Mouse (Mus musculus) ES-Bruce4 (cell line): ENCODE measurements at regions not wholly inside any gene's neighbourhood (a gene's known extent, or its start where the extent isn't known, plus 50 kb on each side); places are given as distances from the start of the nearest gene placed in this dataset.

Source experiments
- H3K27ac ChIP-seq: 2 replicates; pipeline ENCODE4 v1.5.1; 2012; ENCODE audit warnings: low read length, inconsistent platforms; ENCODE audit not compliant: insufficient read depth
- H3K27me3 ChIP-seq: 2 replicates; pipeline ENCODE4 v1.6.1; 2012; ENCODE audit warnings: mild to moderate bottlenecking, low read length, inconsistent platforms; ENCODE audit not compliant: control insufficient read depth, poor library complexity, insufficient read depth, severe bottlenecking
- H3K36me3 ChIP-seq: 2 replicates; pipeline ENCODE4 v1.6.1; 2012; ENCODE audit warnings: inconsistent platforms, mild to moderate bottlenecking, low read length, moderate library complexity; ENCODE audit not compliant: control insufficient read depth, poor library complexity, insufficient read depth, severe bottlenecking
- H3K4me1 ChIP-seq: one replicate; pipeline ENCODE4 v1.8.1; 2011; ENCODE audit warnings: low read length; ENCODE audit not compliant: control insufficient read depth, insufficient read depth
- H3K4me3 ChIP-seq: 2 replicates; pipeline ENCODE4 v1.5.1; 2011; ENCODE audit warnings: low read depth, mild to moderate bottlenecking, low read length
- H3K9ac ChIP-seq: 2 replicates; pipeline ENCODE4 v1.6.1; 2012; ENCODE audit warnings: low read depth, mild to moderate bottlenecking, inconsistent platforms; ENCODE audit not compliant: poor library complexity, severe bottlenecking
- H3K9me3 ChIP-seq: replicated peaks from 2 replicates; pipeline ENCODE4 v1.6.1; 2012; ENCODE audit warnings: mild to moderate bottlenecking, low read length, inconsistent platforms; ENCODE audit not compliant: control insufficient read depth, poor library complexity, insufficient read depth, severe bottlenecking
- CTCF ChIP-seq: IDR thresholded peaks from one replicate; pipeline ENCODE4 v1.8.1; 2011; ENCODE audit warnings: low read depth, low read length
- EP300 ChIP-seq: IDR thresholded peaks from 2 replicates; pipeline ENCODE4 v1.6.1; 2011; ENCODE audit warnings: low read depth, low read length; ENCODE audit not compliant: insufficient read depth
- POLR2A ChIP-seq: IDR thresholded peaks from one replicate; pipeline ENCODE4 v1.8.1; 2011; ENCODE audit warnings: low read length; ENCODE audit not compliant: insufficient read depth

DNA sequence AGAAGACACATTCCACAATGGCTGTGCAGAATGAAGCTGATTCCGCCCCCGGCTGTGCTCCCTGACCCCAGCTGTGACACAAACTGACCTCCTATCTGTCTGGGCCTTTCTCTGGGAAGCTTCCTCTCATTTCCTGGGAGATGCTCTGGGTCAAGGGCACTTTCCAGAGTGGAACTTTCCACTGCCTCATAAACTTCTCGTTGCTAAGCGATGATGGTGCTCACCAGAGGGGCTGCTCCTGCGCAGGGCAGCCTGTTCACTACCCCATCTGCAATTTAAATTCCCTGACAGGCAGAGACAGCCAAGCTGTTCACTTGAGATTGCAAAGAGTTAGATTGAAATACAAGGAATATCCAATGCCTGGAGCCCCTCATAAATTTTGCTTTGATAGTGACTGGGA, 116.7 kb upstream of the 1700012A03Rik start:
- TF ChIP-seq POLR2A, result no peak
- TF ChIP-seq EP300, result no peak
- TF ChIP-seq CTCF, result no peak
- Histone ChIP-seq H3K27me3 (no peaks in the 10 kb centered on the region), H3K4me1 (no peaks in the 10 kb centered on the region), H3K4me3 (no peak overlapping the region), H3K36me3 (no peaks in the 10 kb centered on the region), H3K9me3 (no peaks in the 10 kb centered on the region), H3K9ac (no peak overlapping the region), H3K27ac (no peak overlapping the region)

DNA sequence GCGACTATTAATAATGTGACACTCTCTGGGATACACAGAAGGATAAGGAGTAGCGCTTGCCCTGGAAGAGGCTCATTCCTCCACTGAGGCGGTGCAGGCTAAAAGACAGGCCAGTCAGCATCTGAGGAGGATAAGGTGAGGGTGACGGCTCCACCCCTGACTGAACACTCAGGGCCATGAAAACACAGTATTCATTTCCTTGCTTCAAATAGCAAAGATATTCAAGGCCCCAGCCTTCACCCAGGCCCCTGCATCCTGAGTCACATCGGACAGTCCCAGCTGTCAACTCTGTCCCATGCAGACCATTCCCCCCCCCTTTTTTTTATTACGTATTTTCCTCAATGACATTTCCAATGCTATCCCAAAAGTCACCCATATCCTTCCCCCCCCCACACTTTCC, 118.9 kb upstream of the 1700012A03Rik start:
- TF ChIP-seq POLR2A, result no peak
- no peak for TF ChIP-seq EP300
- TF ChIP-seq CTCF, result no peak
- no peaks in the 10 kb centered on the region for H3K36me3 ChIP-seq
- no peak overlapping the region for H3K9ac ChIP-seq
- no peak overlapping the region for H3K27ac ChIP-seq
- no peaks in the 10 kb centered on the region for H3K4me1 ChIP-seq
- no peaks in the 10 kb centered on the region for H3K9me3 ChIP-seq
- H3K4me3 ChIP-seq, result no peak overlapping the region
- no peaks in the 10 kb centered on the region for H3K27me3 ChIP-seq

DNA sequence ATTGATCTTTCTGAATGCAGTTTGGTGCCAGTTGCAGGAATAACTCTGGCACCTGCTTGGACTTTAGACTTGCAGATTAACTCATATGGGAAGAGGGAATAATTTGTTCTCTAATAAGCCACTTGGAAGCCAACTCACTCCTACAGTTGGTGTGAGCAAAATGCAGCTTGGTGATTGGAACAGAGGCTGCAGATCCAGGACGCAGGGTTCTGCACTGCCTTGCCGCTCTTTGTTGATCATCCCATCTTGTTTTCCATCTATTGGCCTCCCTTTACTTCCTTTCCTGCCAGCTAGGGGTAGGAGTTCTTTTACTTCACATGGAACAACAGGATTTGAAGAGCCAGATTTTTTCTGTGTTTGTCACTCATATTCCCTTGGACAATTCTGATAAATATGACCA, 120.9 kb upstream of the 1700012A03Rik start:
- no peak overlapping the region for H3K27ac ChIP-seq
- no peak overlapping the region for H3K9ac ChIP-seq
- no peak overlapping the region for H3K4me3 ChIP-seq
- TF ChIP-seq EP300 (no peak), POLR2A (no peak), CTCF (no peak)
- no peaks in the 10 kb centered on the region for H3K27me3 ChIP-seq
- H3K36me3 ChIP-seq, result no peaks in the 10 kb centered on the region
- no peaks in the 10 kb centered on the region for H3K9me3 ChIP-seq
- no peaks in the 10 kb centered on the region for H3K4me1 ChIP-seq

DNA sequence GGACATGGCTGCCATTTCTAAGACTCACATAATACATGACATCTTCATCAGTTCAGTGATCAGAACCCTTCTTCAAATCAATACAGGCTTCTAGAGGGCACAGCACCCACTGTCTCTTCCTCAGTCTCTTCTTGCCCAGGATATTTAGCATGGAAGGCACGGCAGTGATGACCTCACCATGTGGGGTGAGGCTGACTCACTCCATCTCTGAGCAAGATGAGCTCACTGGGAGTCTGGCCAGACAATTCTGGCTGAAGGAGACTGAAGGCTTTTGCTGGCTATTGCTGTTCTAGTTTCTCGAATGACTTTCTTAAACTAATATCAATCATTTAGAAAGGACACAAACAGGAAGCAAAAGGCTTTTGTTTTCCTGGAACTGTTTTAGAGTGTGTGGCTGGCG, 122.9 kb upstream of the 1700012A03Rik start:
- no peaks in the 10 kb centered on the region for H3K9me3 ChIP-seq
- H3K36me3 ChIP-seq, result no peaks in the 10 kb centered on the region

DNA sequence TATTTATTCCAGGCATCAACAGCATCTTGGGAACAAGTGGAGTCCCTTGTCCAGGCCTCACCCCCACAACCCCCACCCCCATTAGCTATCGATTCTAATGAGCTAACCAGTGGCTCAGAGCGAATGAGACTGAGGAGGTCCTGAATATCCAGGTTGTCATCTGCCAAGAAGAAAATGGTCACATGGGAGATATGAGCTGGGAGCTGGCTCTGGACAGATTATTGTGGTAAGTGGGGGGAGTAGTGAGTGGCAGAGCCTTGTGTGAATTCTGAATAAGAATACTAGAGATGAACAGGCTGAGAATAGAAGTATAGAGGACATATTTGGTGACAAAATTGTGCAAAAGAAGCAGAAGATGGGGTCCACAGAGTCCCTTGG, 125.4 kb upstream of the 1700012A03Rik start:
- H3K36me3 ChIP-seq, result no peaks in the 10 kb centered on the region
- H3K4me3 ChIP-seq, result no peak overlapping the region
- TF ChIP-seq POLR2A, result no peak
- TF ChIP-seq CTCF, result no peak
- no peak for TF ChIP-seq EP300
- H3K27ac ChIP-seq, result no peak overlapping the region
- H3K27me3 ChIP-seq, result no peaks in the 10 kb centered on the region
- no peak overlapping the region for H3K9ac ChIP-seq
- H3K4me1 ChIP-seq, result no peaks in the 10 kb centered on the region
- H3K9me3 ChIP-seq, result no peaks in the 10 kb centered on the region

More for the DNA sequence above, 122.9 kb upstream of the 1700012A03Rik start:
- no peak for TF ChIP-seq CTCF
- no peak for TF ChIP-seq EP300
- no peak for TF ChIP-seq POLR2A
- no peaks in the 10 kb centered on the region for H3K4me1 ChIP-seq
- H3K27ac ChIP-seq, result no peak overlapping the region
- H3K27me3 ChIP-seq, result no peaks in the 10 kb centered on the region
- H3K9ac ChIP-seq, result no peak overlapping the region
- no peak overlapping the region for H3K4me3 ChIP-seq

DNA sequence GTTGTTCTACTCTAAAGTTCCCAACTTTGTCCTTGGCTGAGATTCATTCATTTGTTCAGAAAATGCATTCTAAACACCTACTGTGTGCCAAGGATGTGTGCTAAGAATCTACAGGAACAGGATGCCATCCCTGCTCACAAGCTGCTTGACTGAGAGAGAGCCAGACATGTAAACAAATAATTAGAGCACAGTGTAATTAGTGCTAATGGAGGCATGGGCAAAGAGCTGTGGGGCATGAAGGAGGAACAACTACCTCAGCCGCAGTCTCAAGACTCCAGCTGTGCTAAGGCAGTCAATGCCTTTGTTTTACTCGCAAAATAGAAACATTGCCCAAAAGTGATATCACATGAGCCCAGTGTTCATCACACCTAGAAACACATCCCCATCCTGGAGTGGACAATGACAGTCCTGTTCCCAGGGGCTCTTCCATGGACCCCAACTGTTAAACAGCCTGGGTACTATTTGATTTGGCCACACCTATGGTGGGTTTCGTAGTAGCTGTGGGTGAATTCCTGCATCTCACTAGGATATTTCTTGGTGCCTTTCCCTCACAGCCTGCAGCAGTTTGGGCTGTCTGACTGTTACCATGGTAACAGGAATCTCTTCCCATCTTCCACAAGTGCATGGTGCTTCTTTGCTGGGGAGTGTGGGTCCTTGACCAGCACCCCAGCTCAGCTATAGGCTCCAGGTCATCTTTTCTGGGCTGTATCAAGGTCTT, 125.9 kb upstream of the 1700012A03Rik start:
- Histone ChIP-seq H3K27ac (no peak overlapping the region), H3K9ac (no peak overlapping the region), H3K4me1 (no peaks in the 10 kb centered on the region), H3K36me3 (no peaks in the 10 kb centered on the region), H3K27me3 (no peaks in the 10 kb centered on the region), H3K4me3 (no peak overlapping the region), H3K9me3 (no peaks in the 10 kb centered on the region)
- no peak for TF ChIP-seq CTCF
- TF ChIP-seq POLR2A, result no peak
- no peak for TF ChIP-seq EP300
